Mouse (Mus musculus): ENCODE results near the gene Gale.

- TF ChIP-seq TCF12 (IDR thresholded peaks at IDR 0.05; ENCODE audit: insufficient read depth, poor library complexity, severe bottlenecking) (no peak), POLR2A (IDR thresholded peaks at IDR 0.05; ENCODE audit: insufficient read length, low read depth) (no peak), MAX (IDR thresholded peaks at IDR 0.05; ENCODE audit: low read depth) (no peak), CEBPB (IDR thresholded peaks at IDR 0.05; ENCODE audit: insufficient read depth, poor library complexity, severe bottlenecking) (no peak), MYOG (IDR thresholded peaks at IDR 0.05; ENCODE audit: control insufficient read depth in 1 of 3, insufficient read depth in 1 of 3, insufficient read length in 2 of 3, low read depth in 2 of 3) (no peak), USF1 (IDR thresholded peaks at IDR 0.05; ENCODE audit: low read depth) (no peak), SRF (IDR thresholded peaks at IDR 0.05; ENCODE audit: control insufficient read depth, insufficient read length, low read depth) (no peak), POLR2AphosphoS2 (IDR thresholded peaks at IDR 0.05; ENCODE audit: insufficient read length, low read depth) (no peak), MYOD1 (IDR thresholded peaks at IDR 0.05; ENCODE audit: control insufficient read depth in 1 of 3, insufficient read length in 2 of 3, low read depth in 2 of 3) (no peak), E2F4 (IDR thresholded peaks at IDR 0.05; ENCODE audit: insufficient read depth) (no peak), REST (IDR thresholded peaks at IDR 0.05; ENCODE audit: insufficient read depth, insufficient read length) (no peak)
These were observed 18.1 kb downstream of the Gale start for GRCm38 (mm10) chr4:135981524-135982063.

Data from myocyte (in vitro differentiated cells).